Comparison of ENCODE assay signal across 2 mouse cellular contexts in genomic region chr10:31388566-31388965, GRCm38 (mm10). TPM values are rescaled to one million over a fixed set of nuclear protein-coding genes. Genes with fewer than 3 reads are reported as not detected.
"Had no signal": no experiment of that assay in that cellular context is flagged by ENCODE, and none has a peak within 500 bp of the region (broad histone marks: within the 10 kb centered on the region; RNA-seq: fewer than 3 reads in every experiment).

No protein-coding gene starts in this region.

RNA-seq across cellular contexts. Expression of gene Tpd52l1, which starts 57.2 kb away (rescaled TPM):
- total RNA-seq: granulocyte monocyte progenitor cell, adult 5-6 weeks; hematopoietic stem cell, adult 5-6 weeks had no signal
